Mouse (Mus musculus): ENCODE results near the gene Trmt61a. TPM values are rescaled to one million over a fixed set of nuclear protein-coding genes. Genes with fewer than 3 reads are reported as not detected.

Gene Trmt61a
- polyA plus RNA-seq, 1 experiment from 2014 or later, result 9.3 TPM

GRCm38 (mm10) chr12:111669000-111669788 is 8.7 kb upstream of the Trmt61a start:
- Histone ChIP-seq H3K27ac (ENCODE audit: low read depth) (peak overlapping the region; percentile 61), H3K4me2 (peak overlapping the region; percentile 97), H3K9me3 (ENCODE audit: low read depth, low read length) (no peaks in the 10 kb centered on the region), H3K27me3 (ENCODE audit: insufficient read depth, low read length) (peaks cover 39% of the 10 kb centered on the region), H3K4me1 (ENCODE audit: insufficient read depth) (peaks cover 21% of the 10 kb centered on the region), H3K4me3 (ENCODE audit: low read depth, low read length) (0 out of 2 replicates have a peak overlapping the region, but pooled peaks have one; percentile 56), H3K36me3 (ENCODE audit: insufficient read depth) (no peaks in the 10 kb centered on the region), H3K9ac (peak overlapping the region; percentile 30)
- ATAC-seq (ENCODE audit: insufficient read depth), result no peak
- no peak for TF ChIP-seq CTCF (IDR thresholded peaks at IDR 0.05; ENCODE audit: low read depth)
- 49% methylated on average over 23 of the region's 23 CpGs for WGBS
- DNase-seq, result peak; percentile 57

- Histone ChIP-seq H3K4me2 (peak overlapping the region; percentile 97), H3K27ac (ENCODE audit: low read depth) (no peak overlapping the region), H3K4me1 (ENCODE audit: insufficient read depth) (peaks cover 14% of the 10 kb centered on the region), H3K9me3 (ENCODE audit: low read depth, low read length) (no peaks in the 10 kb centered on the region), H3K4me3 (ENCODE audit: low read depth, low read length) (peak overlapping the region; percentile 56; the same call in 1 of the 2 replicates), H3K27me3 (ENCODE audit: insufficient read depth, low read length) (peaks cover 40% of the 10 kb centered on the region), H3K36me3 (ENCODE audit: insufficient read depth) (no peaks in the 10 kb centered on the region), H3K9ac (no peak overlapping the region; the same call in 1 of the 2 replicates)
- WGBS, result 48% methylated on average over 8 of the region's 8 CpGs
- no peak for DNase-seq
- ATAC-seq (ENCODE audit: insufficient read depth), result no peak
- TF ChIP-seq CTCF (IDR thresholded peaks at IDR 0.05; ENCODE audit: low read depth), result no peak
These were observed 7.9 kb upstream of the Trmt61a start for GRCm38 (mm10) chr12:111669961-111670360.

DNA sequence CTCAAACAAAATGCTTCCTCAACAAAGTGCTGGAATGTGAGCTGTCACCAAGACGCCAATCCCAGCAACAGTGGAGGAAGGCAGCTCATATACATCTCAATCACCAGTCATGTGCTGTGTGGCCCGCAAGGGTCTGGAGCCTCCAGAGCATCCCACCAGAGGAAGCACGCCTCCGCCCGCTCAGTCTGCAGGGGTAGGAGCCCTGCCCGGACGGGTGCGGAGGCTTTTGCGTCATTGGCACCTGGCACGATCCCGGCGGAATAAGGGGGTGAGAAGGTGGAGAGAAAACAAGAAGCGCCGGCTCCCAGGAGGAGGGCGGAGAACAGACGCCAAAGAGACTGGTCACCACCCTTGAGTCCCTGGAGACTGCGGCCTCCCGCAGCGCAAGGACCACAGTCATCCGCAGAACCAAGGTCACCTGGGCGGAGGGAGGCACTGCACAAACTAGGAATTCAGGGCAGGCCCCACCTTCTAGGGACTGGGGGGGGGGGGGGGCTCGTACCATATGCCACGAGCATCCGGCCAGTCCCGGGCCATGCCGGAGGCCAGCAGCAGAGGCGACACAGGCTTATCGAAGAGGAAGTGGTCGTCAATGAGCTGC is 7.4 kb upstream of the Trmt61a start:
- peak overlapping the region; percentile 97 for H3K4me2 ChIP-seq
- no peaks in the 10 kb centered on the region for H3K9me3 ChIP-seq (ENCODE audit: low read depth, low read length)
- no peak overlapping the region for H3K27ac ChIP-seq (ENCODE audit: low read depth)
- peak overlapping the region; percentile 52 for H3K9ac ChIP-seq
- ATAC-seq (ENCODE audit: insufficient read depth) (no peak), DNase-seq (peak; percentile 34)
- peaks cover 40% of the 10 kb centered on the region for H3K27me3 ChIP-seq (ENCODE audit: insufficient read depth, low read length)
- H3K36me3 ChIP-seq (ENCODE audit: insufficient read depth), result no peaks in the 10 kb centered on the region
- 14% methylated on average over 29 of the region's 29 CpGs for WGBS
- no peak for TF ChIP-seq CTCF (IDR thresholded peaks at IDR 0.05; ENCODE audit: low read depth)
- H3K4me3 ChIP-seq (ENCODE audit: low read depth, low read length), result peak overlapping the region; percentile 56
- peaks cover 10% of the 10 kb centered on the region for H3K4me1 ChIP-seq (ENCODE audit: insufficient read depth)

DNA sequence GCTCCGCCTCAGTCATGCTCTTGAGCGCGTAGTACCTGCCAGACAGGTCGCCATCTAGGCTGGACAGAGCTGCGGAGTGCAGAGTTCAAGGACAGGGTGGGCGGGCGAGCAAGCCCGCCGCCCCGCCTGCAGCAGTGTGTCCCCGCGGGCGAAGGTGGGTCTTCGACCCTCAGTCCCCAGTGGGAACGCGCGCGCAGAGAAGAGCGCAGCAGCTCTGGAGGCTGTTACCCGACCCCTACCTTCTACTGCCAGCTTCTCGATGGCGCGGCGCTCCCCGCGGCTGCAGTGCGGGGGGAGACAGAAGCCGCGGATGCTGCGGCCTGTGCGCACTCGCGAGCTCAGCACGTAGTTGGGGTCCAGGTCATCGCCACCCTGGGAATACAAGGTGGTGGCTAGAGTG is 6.9 kb upstream of the Trmt61a start:
- Histone ChIP-seq H3K36me3 (ENCODE audit: insufficient read depth) (no peaks in the 10 kb centered on the region), H3K4me2 (peak overlapping the region; percentile 97), H3K9ac (peak overlapping the region; percentile 52), H3K4me3 (ENCODE audit: low read depth, low read length) (peak overlapping the region; percentile 56), H3K27ac (ENCODE audit: low read depth) (no peak overlapping the region), H3K27me3 (ENCODE audit: insufficient read depth, low read length) (peaks cover 40% of the 10 kb centered on the region), H3K9me3 (ENCODE audit: low read depth, low read length) (no peaks in the 10 kb centered on the region), H3K4me1 (ENCODE audit: insufficient read depth) (peaks cover 10% of the 10 kb centered on the region)
- DNase-seq, result no peak
- 0 out of 2 replicates have a peak, but pooled peaks have one; percentile 0 for ATAC-seq (ENCODE audit: insufficient read depth)
- 2% methylated on average over 35 of the region's 35 CpGs for WGBS
- no peak for TF ChIP-seq CTCF (IDR thresholded peaks at IDR 0.05; ENCODE audit: low read depth)

GRCm38 (mm10) chr12:111671431-111671902 is 6.4 kb upstream of the Trmt61a start:
- Histone ChIP-seq H3K27me3 (ENCODE audit: insufficient read depth, low read length) (peaks cover 40% of the 10 kb centered on the region), H3K9ac (peak overlapping the region; percentile 52), H3K4me2 (peak overlapping the region; percentile 97), H3K9me3 (ENCODE audit: low read depth, low read length) (no peaks in the 10 kb centered on the region), H3K4me1 (ENCODE audit: insufficient read depth) (peaks cover 10% of the 10 kb centered on the region), H3K36me3 (ENCODE audit: insufficient read depth) (no peaks in the 10 kb centered on the region), H3K4me3 (ENCODE audit: low read depth, low read length) (peak overlapping the region; percentile 56), H3K27ac (ENCODE audit: low read depth) (no peak overlapping the region)
- DNase-seq (peak; percentile 66), ATAC-seq (ENCODE audit: insufficient read depth) (peak; percentile 9; the same call in 1 of the 2 replicates)
- no peak for TF ChIP-seq CTCF (IDR thresholded peaks at IDR 0.05; ENCODE audit: low read depth)
- under 1% methylated on average over 34 of the region's 34 CpGs for WGBS

DNA sequence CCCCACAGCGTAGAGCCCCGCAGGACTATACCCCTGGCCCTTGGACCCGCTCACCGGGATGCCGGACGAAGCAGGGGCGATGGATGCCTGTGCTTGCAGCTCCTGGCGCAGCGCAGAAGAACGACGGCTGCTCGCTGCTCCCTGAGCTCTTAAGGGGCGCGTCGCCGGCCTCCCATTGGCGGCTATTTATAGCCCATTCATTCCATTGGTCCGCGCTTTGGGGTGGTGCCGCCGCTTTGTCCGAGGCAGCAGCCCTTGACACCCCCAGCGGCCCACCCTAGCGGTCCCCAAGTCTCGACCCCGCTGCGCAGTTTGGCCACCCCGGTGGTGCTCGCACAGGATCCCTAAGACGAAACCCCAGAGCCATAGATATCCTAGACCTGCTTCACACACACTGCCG is 5.7 kb upstream of the Trmt61a start, which contains the start of gene Ckb:
Gene Ckb, minus strand, starts transcription at position 163 of the 400 bp plus-strand sequence.
- Histone ChIP-seq H3K9ac (peak within 1 kb of the TSS; percentile 52), H3K27me3 (ENCODE audit: insufficient read depth, low read length) (peaks cover 40% of the 10 kb centered on the region), H3K9me3 (ENCODE audit: low read depth, low read length) (no peaks in the 10 kb centered on the region), H3K36me3 (ENCODE audit: insufficient read depth) (no peaks in the 10 kb centered on the region), H3K27ac (ENCODE audit: low read depth) (no peak within 1 kb of the TSS), H3K4me3 (ENCODE audit: low read depth, low read length) (peak within 1 kb of the TSS; percentile 56), H3K4me1 (ENCODE audit: insufficient read depth) (peaks cover 10% of the 10 kb centered on the region), H3K4me2 (peak within 1 kb of the TSS; percentile 97)
- 0% methylated on average over 31 of the region's 31 CpGs for WGBS
- DNase-seq (peak; percentile 90), ATAC-seq (ENCODE audit: insufficient read depth) (peak; percentile 68)
- no peak for TF ChIP-seq CTCF (IDR thresholded peaks at IDR 0.05; ENCODE audit: low read depth)

- no peaks in the 10 kb centered on the region for H3K36me3 ChIP-seq (ENCODE audit: insufficient read depth)
- no peak for DNase-seq
- H3K9ac ChIP-seq, result peak overlapping the region; percentile 52; the same call in 1 of the 2 replicates
- H3K4me2 ChIP-seq, result peak overlapping the region; percentile 97
- 11% methylated on average over 12 of the region's 12 CpGs for whole genome bisulfite sequencing
- peaks cover 10% of the 10 kb centered on the region for H3K4me1 ChIP-seq (ENCODE audit: insufficient read depth)
- ATAC-seq (ENCODE audit: insufficient read depth), result no peak; the same call in 1 of the 2 replicates
- no peak overlapping the region for H3K27ac ChIP-seq (ENCODE audit: low read depth)
- H3K9me3 ChIP-seq (ENCODE audit: low read depth, low read length), result no peaks in the 10 kb centered on the region
- H3K27me3 ChIP-seq (ENCODE audit: insufficient read depth, low read length), result peaks cover 40% of the 10 kb centered on the region
- no peak for TF ChIP-seq CTCF (IDR thresholded peaks at IDR 0.05; ENCODE audit: low read depth)
- H3K4me3 ChIP-seq (ENCODE audit: low read depth, low read length), result peak overlapping the region; percentile 56
These were observed 5.3 kb upstream of the Trmt61a start for GRCm38 (mm10) chr12:111672581-111672980.
